Mouse (Mus musculus) large intestine, adult 2 months (tissue): ENCODE measurements around the gene Hexim1. TPM values are rescaled to one million over a fixed set of nuclear protein-coding genes. Genes with fewer than 3 reads are reported as not detected.

Source experiments
- DNase-seq: peaks from one replicate; pipeline ENCODE4 v3.0.0-alpha.2; 2012; ENCODE audit warnings: low read depth, low spot score
- WGBS: fragments of 180-500 bp; shearing (Covaris S2); methylation state at CpG from one replicate; pipeline ENCODE4 v1.1.7; 2018; 5-methylcytosine and 5-hydroxymethylcytosine counted together
- polyA plus RNA-seq: library from polyadenylated mRNA; depleted of rRNA; stranded (reverse); fragments of >200 nt; gene quantifications from 2 replicates; pipeline ENCODE4 v1.2.3, GENCODE M21; 2012; rRNA removed

The Hexim1 gene
- polyA plus RNA-seq, 1 experiment: 11.5 TPM

GRCm38 (mm10) chr11:103144309-103145285 is 28.6 kb downstream of the Hexim1 start:
- 62% methylated on average over 12 of the region's 12 CpGs for WGBS
- DNase-seq: no peak

GRCm38 (mm10) chr11:103146386-103146785 is 30.4 kb downstream of the Hexim1 start:
- no peak for DNase-seq
- 91% methylated on average over 4 of the region's 4 CpGs for WGBS

- no peak for DNase-seq
- 51% methylated on average over 4 of the region's 4 CpGs for WGBS
Measured at GRCm38 (mm10) chr11:103147766-103148165, 31.7 kb downstream of the Hexim1 start.

- WGBS: 95% methylated on average over 4 of the region's 4 CpGs
- no peak for DNase-seq
Measured at GRCm38 (mm10) chr11:103149771-103150170, 33.7 kb downstream of the Hexim1 start.

GRCm38 (mm10) chr11:103158621-103159478 is 42.8 kb downstream of the Hexim1 start:
- 2% methylated on average over 25 of the region's 25 CpGs for WGBS
- DNase-seq: peak; percentile 88

GRCm38 (mm10) chr11:103160738-103161137 is 44.7 kb downstream of the Hexim1 start:
- DNase-seq: no peak
- 91% methylated on average over 11 of the region's 11 CpGs for WGBS

GRCm38 (mm10) chr11:103161449-103161848 is 45.4 kb downstream of the Hexim1 start:
- DNase-seq: no peak
- 75% methylated on average over 7 of the region's 7 CpGs for WGBS

- no peak for DNase-seq
- 93% methylated on average over 5 of the region's 5 CpGs for WGBS
Measured at GRCm38 (mm10) chr11:103162132-103162531, 46.1 kb downstream of the Hexim1 start.

GRCm38 (mm10) chr11:103164391-103164790 is 48.4 kb downstream of the Hexim1 start:
- WGBS: 14% methylated on average over 10 of the region's 10 CpGs
- no peak for DNase-seq

- DNase-seq: peak; percentile 42
- 25% methylated on average over 9 of the region's 9 CpGs for WGBS
Measured at GRCm38 (mm10) chr11:103168690-103169390, 52.8 kb downstream of the Hexim1 start.

Other genes with a start within 250 kb of the Hexim1 start
- 73.3 and 73.9 TPM in 2 replicates for gene Eftud2, start 235.2 kb upstream of the Hexim1 start, polyA plus RNA-seq
- 0.07 TPM in 1 of 2 replicates, not detected in the other for gene Ccdc103, start 235.0 kb upstream of the Hexim1 start, polyA plus RNA-seq
- gene Fam187a, start 231.1 kb upstream of the Hexim1 start, polyA plus RNA-seq: not detected in 2 replicates
- gene Gfap, start 215.3 kb upstream of the Hexim1 start, polyA plus RNA-seq: 0.91 and 1.0 TPM in 2 replicates
- gene Kif18b, start 191.1 kb upstream of the Hexim1 start, polyA plus RNA-seq: 9.2 and 10.8 TPM in 2 replicates
- 0.47 and 0.52 TPM in 2 replicates for gene C1ql1, start 169.5 kb upstream of the Hexim1 start, polyA plus RNA-seq
- gene Nmt1, start 88.0 kb upstream of the Hexim1 start, polyA plus RNA-seq: 50.0 and 70.7 TPM in 2 replicates
- gene Dcakd, start 87.9 kb upstream of the Hexim1 start, polyA plus RNA-seq: 36.2 and 36.9 TPM in 2 replicates
- gene Plcd3, start 14.6 kb upstream of the Hexim1 start, polyA plus RNA-seq: 2.8 and 3.6 TPM in 2 replicates
- 71.3 and 168 TPM in 2 replicates for gene Acbd4, start 14.5 kb upstream of the Hexim1 start, polyA plus RNA-seq
- 2.4 and 3.3 TPM in 2 replicates for gene Hexim2, start 16.2 kb downstream of the Hexim1 start, polyA plus RNA-seq
- 8.4 and 12.1 TPM in 2 replicates for gene Fmnl1, start 54.9 kb downstream of the Hexim1 start, polyA plus RNA-seq
- 0.36 and 0.43 TPM in 2 replicates for gene 1700023F06Rik, start 92.3 kb downstream of the Hexim1 start, polyA plus RNA-seq
- gene Spata32, start 102.2 kb downstream of the Hexim1 start, polyA plus RNA-seq: not detected in 2 replicates
- gene Map3k14, start 151.2 kb downstream of the Hexim1 start, polyA plus RNA-seq: 9.8 and 11.3 TPM in 2 replicates
- 61.0 and 89.2 TPM in 2 replicates for gene Arhgap27, start 247.5 kb downstream of the Hexim1 start, polyA plus RNA-seq